Mouse (Mus musculus) embryonic facial prominence, embryonic 15.5 days (tissue): ENCODE results near the gene Lsm3. TPM values are rescaled to one million over a fixed set of nuclear protein-coding genes. Genes with fewer than 3 reads are reported as not detected.

Experiments
- ATAC-seq: fragments of 200-750 bp; cut with Nextera tagmentation; 2 replicates; pipeline ENCODE4 v1.8.0; 2017; ENCODE audit warnings: low read depth, moderate TSS enrichment; ENCODE audit not compliant: insufficient number of reproducible peaks, low FRiP score, low TSS enrichment
- H3K27ac ChIP-seq: fragments of 300-500 bp; sonication (generic); replicated peaks from 2 replicates; pipeline ENCODE4 v1.5.1; 2015; ENCODE audit warnings: mild to moderate bottlenecking, inconsistent platforms
- H3K27me3 ChIP-seq: fragments of 300-500 bp; sonication (generic); 2 replicates; pipeline ENCODE4 v1.6.1; 2015; ENCODE audit warnings: inconsistent platforms
- H3K36me3 ChIP-seq: fragments of 300-500 bp; sonication (generic); 2 replicates; pipeline ENCODE4 v1.6.1; 2015; ENCODE audit warnings: mild to moderate bottlenecking, inconsistent platforms
- H3K4me1 ChIP-seq: fragments of 300-500 bp; sonication (generic); 2 replicates; pipeline ENCODE4 v1.6.1; 2015; ENCODE audit warnings: inconsistent platforms
- H3K4me2 ChIP-seq: fragments of 300-500 bp; sonication (generic); replicated peaks from 2 replicates; pipeline ENCODE4 v1.6.1; 2015; ENCODE audit warnings: mild to moderate bottlenecking, inconsistent platforms
- H3K4me3 ChIP-seq: fragments of 300-500 bp; sonication (generic); replicated peaks from 2 replicates; pipeline ENCODE4 v1.5.1; 2015; ENCODE audit warnings: mild to moderate bottlenecking, inconsistent platforms
- H3K9ac ChIP-seq: fragments of 300-500 bp; sonication (generic); 2 replicates; pipeline ENCODE4 v1.6.1; 2015; ENCODE audit warnings: inconsistent platforms
- H3K9me3 ChIP-seq: fragments of 300-500 bp; sonication (generic); replicated peaks from 2 replicates; pipeline ENCODE4 v1.6.1; 2016; ENCODE audit warnings: inconsistent platforms
- WGBS: fragments of 180-500 bp; shearing (Covaris S2); methylation state at CpG from one replicate; pipeline ENCODE4 v1.1.7; 2015; 5-methylcytosine and 5-hydroxymethylcytosine counted together
- polyA plus RNA-seq: library from polyadenylated mRNA; unstranded; fragments of >200 nt; fragmentation: Nextera tagmentation; extraction: Ambion mirVana; gene quantifications from 2 replicates; pipeline ENCODE4 v1.2.1, GENCODE M21; 2015

Lsm3 gene
- polyA plus RNA-seq, 1 experiment from 2014 or later: 227 TPM

GRCm38 (mm10) chr6:91534268-91534667, 18.5 kb downstream of the Lsm3 start:
- H3K36me3 ChIP-seq: no peaks in the 10 kb centered on the region
- 65% methylated on average over 4 of the region's 4 CpGs for WGBS
- no peaks in the 10 kb centered on the region for H3K27me3 ChIP-seq

GRCm38 (mm10) chr6:91535231-91535630, 19.5 kb downstream of the Lsm3 start:
- Histone ChIP-seq H3K9ac (no peak overlapping the region), H3K36me3 (no peaks in the 10 kb centered on the region), H3K4me2 (no peak overlapping the region), H3K27ac (no peak overlapping the region), H3K4me1 (peaks cover 9% of the 10 kb centered on the region; the same call in 1 of the 2 replicates), H3K27me3 (no peaks in the 10 kb centered on the region), H3K4me3 (no peak overlapping the region), H3K9me3 (no peaks in the 10 kb centered on the region)
- no peak for ATAC-seq
- WGBS: 86% methylated on average over 3 of the region's 3 CpGs

More at GRCm38 (mm10) chr6:91534268-91534667, 18.5 kb downstream of the Lsm3 start:
- H3K27ac ChIP-seq: no peak overlapping the region
- ATAC-seq: no peak
- no peak overlapping the region for H3K4me2 ChIP-seq
- H3K9me3 ChIP-seq: no peaks in the 10 kb centered on the region
- H3K4me3 ChIP-seq: no peak overlapping the region
- peaks cover 9% of the 10 kb centered on the region; the same call in 1 of the 2 replicates for H3K4me1 ChIP-seq
- H3K9ac ChIP-seq: no peak overlapping the region

- WGBS: 80% methylated on average over 11 of the region's 11 CpGs
- Histone ChIP-seq H3K4me3 (no peak overlapping the region), H3K36me3 (no peaks in the 10 kb centered on the region), H3K9me3 (no peaks in the 10 kb centered on the region), H3K27ac (no peak overlapping the region), H3K27me3 (no peaks in the 10 kb centered on the region), H3K4me2 (no peak overlapping the region), H3K9ac (no peak overlapping the region), H3K4me1 (peaks cover 13% of the 10 kb centered on the region)
- no peak for ATAC-seq
These were observed 20.5 kb downstream of the Lsm3 start for GRCm38 (mm10) chr6:91536047-91536765.

- no peaks in the 10 kb centered on the region for H3K9me3 ChIP-seq
- H3K27me3 ChIP-seq: no peaks in the 10 kb centered on the region
- H3K9ac ChIP-seq: no peak overlapping the region
- 53% methylated on average over 3 of the region's 3 CpGs for WGBS
- H3K4me3 ChIP-seq: no peak overlapping the region
- ATAC-seq: no peak
- no peak overlapping the region for H3K27ac ChIP-seq
- no peaks in the 10 kb centered on the region for H3K36me3 ChIP-seq
- peaks cover 13% of the 10 kb centered on the region; the same call in 1 of the 2 replicates for H3K4me1 ChIP-seq
- no peak overlapping the region for H3K4me2 ChIP-seq
These were observed 25.5 kb downstream of the Lsm3 start for GRCm38 (mm10) chr6:91541276-91541675.

- Histone ChIP-seq H3K27me3 (no peaks in the 10 kb centered on the region; the same call in 1 of the 2 replicates), H3K4me3 (no peak overlapping the region), H3K36me3 (no peaks in the 10 kb centered on the region), H3K4me1 (peaks cover 13% of the 10 kb centered on the region; the same call in 1 of the 2 replicates), H3K9me3 (no peaks in the 10 kb centered on the region), H3K4me2 (no peak overlapping the region), H3K27ac (no peak overlapping the region), H3K9ac (no peak overlapping the region)
- 71% methylated on average over 5 of the region's 5 CpGs for WGBS
- no peak for ATAC-seq
These were observed 27.3 kb downstream of the Lsm3 start for GRCm38 (mm10) chr6:91543056-91543455.

- no peak overlapping the region for H3K4me2 ChIP-seq
- H3K9ac ChIP-seq: no peak overlapping the region
- peaks cover 23% of the 10 kb centered on the region; the same call in 1 of the 2 replicates for H3K4me1 ChIP-seq
- WGBS: 49% methylated on average over 9 of the region's 9 CpGs
- H3K9me3 ChIP-seq: no peaks in the 10 kb centered on the region
- no peak overlapping the region for H3K4me3 ChIP-seq
- H3K36me3 ChIP-seq: no peaks in the 10 kb centered on the region
- no peaks in the 10 kb centered on the region; the same call in 1 of the 2 replicates for H3K27me3 ChIP-seq
- ATAC-seq: no peak
- no peak overlapping the region for H3K27ac ChIP-seq
These were observed 30.6 kb downstream of the Lsm3 start for GRCm38 (mm10) chr6:91546241-91546884.

GRCm38 (mm10) chr6:91547313-91547712, 31.6 kb downstream of the Lsm3 start:
- WGBS: 63% methylated on average over 1 of the region's 1 CpGs
- ATAC-seq: no peak

GRCm38 (mm10) chr6:91549621-91550020, 33.9 kb downstream of the Lsm3 start:
- 0 out of 2 replicates have a peak, but pooled peaks have one; percentile 70 for ATAC-seq
- Histone ChIP-seq H3K4me3 (no peak overlapping the region), H3K9ac (no peak overlapping the region), H3K27ac (peak overlapping the region; percentile 40), H3K27me3 (no peaks in the 10 kb centered on the region; the same call in 1 of the 2 replicates), H3K36me3 (no peaks in the 10 kb centered on the region), H3K4me2 (no peak overlapping the region), H3K9me3 (no peaks in the 10 kb centered on the region), H3K4me1 (peaks cover 15% of the 10 kb centered on the region; the same call in 1 of the 2 replicates)
- 26% methylated on average over 5 of the region's 5 CpGs for whole genome bisulfite sequencing

More at GRCm38 (mm10) chr6:91547313-91547712, 31.6 kb downstream of the Lsm3 start:
- no peak overlapping the region for H3K9ac ChIP-seq
- no peak overlapping the region for H3K27ac ChIP-seq
- no peak overlapping the region for H3K4me2 ChIP-seq
- H3K9me3 ChIP-seq: no peaks in the 10 kb centered on the region
- H3K27me3 ChIP-seq: no peaks in the 10 kb centered on the region; the same call in 1 of the 2 replicates
- H3K4me3 ChIP-seq: no peak overlapping the region
- H3K4me1 ChIP-seq: peaks cover 19% of the 10 kb centered on the region; the same call in 1 of the 2 replicates
- H3K36me3 ChIP-seq: no peaks in the 10 kb centered on the region

- Histone ChIP-seq H3K27me3 (no peaks in the 10 kb centered on the region), H3K9me3 (no peaks in the 10 kb centered on the region), H3K36me3 (no peaks in the 10 kb centered on the region), H3K4me2 (no peak overlapping the region), H3K9ac (no peak overlapping the region), H3K27ac (no peak overlapping the region), H3K4me3 (no peak overlapping the region), H3K4me1 (peaks cover 15% of the 10 kb centered on the region; the same call in 1 of the 2 replicates)
- 96% methylated on average over 3 of the region's 3 CpGs for WGBS
- no peak for ATAC-seq
These were observed 35.9 kb downstream of the Lsm3 start for GRCm38 (mm10) chr6:91551671-91552070.

- H3K4me1 ChIP-seq: peaks cover 15% of the 10 kb centered on the region; the same call in 1 of the 2 replicates
- no peaks in the 10 kb centered on the region for H3K9me3 ChIP-seq
These were observed 37.0 kb downstream of the Lsm3 start for GRCm38 (mm10) chr6:91552693-91553092.

GRCm38 (mm10) chr6:91558565-91558964, 42.8 kb downstream of the Lsm3 start:
- WGBS: 34% methylated on average over 1 of the region's 1 CpGs
- ATAC-seq: no peak
- Histone ChIP-seq H3K4me2 (no peak overlapping the region), H3K36me3 (no peaks in the 10 kb centered on the region), H3K9me3 (no peaks in the 10 kb centered on the region), H3K4me3 (no peak overlapping the region), H3K27ac (no peak overlapping the region), H3K4me1 (no peaks in the 10 kb centered on the region), H3K27me3 (no peaks in the 10 kb centered on the region), H3K9ac (no peak overlapping the region)

More at GRCm38 (mm10) chr6:91552693-91553092, 37.0 kb downstream of the Lsm3 start:
- 43% methylated on average over 3 of the region's 3 CpGs for WGBS
- Histone ChIP-seq H3K27ac (no peak overlapping the region), H3K4me2 (no peak overlapping the region), H3K36me3 (no peaks in the 10 kb centered on the region), H3K27me3 (no peaks in the 10 kb centered on the region), H3K9ac (no peak overlapping the region), H3K4me3 (no peak overlapping the region)
- no peak for ATAC-seq
